Mouse (Mus musculus) MEL (cell line): ENCODE results near the gene Lin52. TPM values are rescaled to one million over a fixed set of nuclear protein-coding genes. Genes with fewer than 3 reads are reported as not detected.

Source experiments
- DNase-seq: peaks from one replicate; pipeline ENCODE4 v3.0.0; 2011; ENCODE audit warnings: low read depth, low spot score
- H3K27ac ChIP-seq: 2 replicates; pipeline ENCODE4 v1.5.1; 2012; ENCODE audit warnings: low read depth, mild to moderate bottlenecking, control low read depth, low read length, moderate library complexity; ENCODE audit not compliant: control insufficient read depth
- H3K27me3 ChIP-seq, 2 experiments: fragments of 150-350 bp in 1 of 2; sonication (generic) in 1 of 2; 2 replicates each; pipeline ENCODE4 v1.6.1; 2012; ENCODE audit warnings: low read length in 2 of 2, mild to moderate bottlenecking in 2 of 2, improper control_type of control experiment in 1 of 2, moderate library complexity in 1 of 2; ENCODE audit not compliant: insufficient read depth in 2 of 2, control insufficient read depth in 1 of 2
- H3K36me3 ChIP-seq, 2 experiments: 2 replicates each; pipeline ENCODE4 v1.6.1; 2012 to 2014; ENCODE audit warnings: low read length in 2 of 2, improper control_type of control experiment in 1 of 2, inconsistent platforms in 1 of 2, mild to moderate bottlenecking in 1 of 2; ENCODE audit not compliant: insufficient read depth in 2 of 2, control insufficient read depth in 1 of 2
- H3K4me1 ChIP-seq, 2 experiments: fragments of 150-350 bp in 1 of 2; sonication (generic) in 1 of 2; 2 replicates each; pipeline ENCODE4 v1.6.1; 2012; ENCODE audit warnings: low read length in 2 of 2, improper control_type of control experiment in 1 of 2, mild to moderate bottlenecking in 1 of 2; ENCODE audit not compliant: insufficient read depth in 2 of 2, control insufficient read depth in 1 of 2
- H3K4me3 ChIP-seq, 2 experiments: fragments of 150-350 bp in 1 of 2; sonication (generic) in 1 of 2; 2 replicates each; pipeline ENCODE4 v1.5.1; 2012; ENCODE audit warnings: low read depth in 2 of 2, low read length in 2 of 2, mild to moderate bottlenecking in 2 of 2, moderate library complexity in 2 of 2, control low read depth in 1 of 2, improper control_type of control experiment in 1 of 2; ENCODE audit not compliant: control insufficient read depth in 1 of 2, insufficient read depth in 1 of 2
- H3K79me2 ChIP-seq: 2 replicates; pipeline ENCODE4 v1.6.1; 2012; ENCODE audit warnings: mild to moderate bottlenecking, low read length, moderate library complexity; ENCODE audit not compliant: control insufficient read depth, poor library complexity, insufficient read depth
- H3K9ac ChIP-seq: 2 replicates; pipeline ENCODE4 v1.6.1; 2012; ENCODE audit warnings: low read depth, mild to moderate bottlenecking, control low read depth, low read length, moderate library complexity; ENCODE audit not compliant: control insufficient read depth, poor library complexity, severe bottlenecking
- H3K9me3 ChIP-seq: fragments of 150-350 bp; sonication (generic); replicated peaks from 2 replicates; pipeline ENCODE4 v1.6.1; 2012; ENCODE audit warnings: mild to moderate bottlenecking, low read length, improper control_type of control experiment, moderate library complexity; ENCODE audit not compliant: insufficient read depth
- BHLHE40 ChIP-seq: IDR thresholded peaks from 2 replicates; pipeline ENCODE4 v1.6.1; 2012; ENCODE audit warnings: low read depth, mild to moderate bottlenecking, inconsistent platforms, low read length, improper control_type of control experiment, borderline replicate concordance
- CHD1 ChIP-seq: IDR thresholded peaks from 2 replicates; pipeline ENCODE4 v1.6.1; 2012; ENCODE audit warnings: low read depth, mild to moderate bottlenecking, inconsistent platforms, low read length, improper control_type of control experiment
- ELF1 ChIP-seq: IDR thresholded peaks from 2 replicates; pipeline ENCODE4 v1.6.1; 2014; ENCODE audit warnings: low read depth, mild to moderate bottlenecking, inconsistent platforms, low read length, improper control_type of control experiment, moderate library complexity
- EP300 ChIP-seq, 2 experiments: IDR thresholded peaks; 2 replicates each; pipeline ENCODE4 v1.6.1; 2011; ENCODE audit warnings: improper control_type of control experiment in 2 of 2, low read length in 2 of 2, low read depth in 1 of 2, mild to moderate bottlenecking in 1 of 2
- ETS1 ChIP-seq: IDR thresholded peaks from 2 replicates; pipeline ENCODE4 v1.6.1; 2012; ENCODE audit warnings: low read depth, mild to moderate bottlenecking, inconsistent platforms, low read length, improper control_type of control experiment, moderate library complexity
- GATA1 ChIP-seq: IDR thresholded peaks from 2 replicates; pipeline ENCODE4 v1.6.1; 2011; ENCODE audit warnings: low read depth, low read length, improper control_type of control experiment
- HCFC1 ChIP-seq: IDR thresholded peaks from 2 replicates; pipeline ENCODE4 v1.6.1; 2012; ENCODE audit warnings: low read depth, mild to moderate bottlenecking, inconsistent platforms, low read length, improper control_type of control experiment, moderate library complexity
- JUND ChIP-seq: IDR thresholded peaks from 2 replicates; pipeline ENCODE4 v1.6.1; 2011; ENCODE audit warnings: low read depth, mild to moderate bottlenecking, improper control_type of control experiment, low read length
- MAX ChIP-seq: IDR thresholded peaks from 2 replicates; pipeline ENCODE4 v1.6.1; 2011; ENCODE audit warnings: low read length, improper control_type of control experiment
- MAZ ChIP-seq: IDR thresholded peaks from 2 replicates; pipeline ENCODE4 v1.6.1; 2012; ENCODE audit warnings: low read depth, mild to moderate bottlenecking, inconsistent platforms, low read length, improper control_type of control experiment
- MXI1 ChIP-seq: IDR thresholded peaks from 2 replicates; pipeline ENCODE4 v1.6.1; 2011; ENCODE audit warnings: mild to moderate bottlenecking, low read depth, low read length, improper control_type of control experiment
- MYB ChIP-seq: IDR thresholded peaks from 2 replicates; pipeline ENCODE4 v1.6.1; 2011; ENCODE audit warnings: mild to moderate bottlenecking, low read depth, low read length, improper control_type of control experiment
- MYC ChIP-seq: IDR thresholded peaks from 2 replicates; pipeline ENCODE4 v1.6.1; 2011; ENCODE audit warnings: low read depth, mild to moderate bottlenecking, low read length, improper control_type of control experiment, moderate library complexity
- NELFE ChIP-seq: IDR thresholded peaks from 2 replicates; pipeline ENCODE4 v1.6.1; 2011; ENCODE audit warnings: low read depth, low read length, improper control_type of control experiment
- POLR2A ChIP-seq, 2 experiments: IDR thresholded peaks; 2 replicates each; pipeline ENCODE4 v1.6.1; 2011 to 2012; ENCODE audit warnings: low read length in 2 of 2, mild to moderate bottlenecking in 2 of 2, control low read depth in 1 of 2, improper control_type of control experiment in 1 of 2, low read depth in 1 of 2, moderate library complexity in 1 of 2; ENCODE audit not compliant: control insufficient read depth in 1 of 2, insufficient read depth in 1 of 2, poor library complexity in 1 of 2
- POLR2AphosphoS5 ChIP-seq: IDR thresholded peaks from 2 replicates; pipeline ENCODE4 v1.6.1; 2012; ENCODE audit warnings: low read depth, borderline replicate concordance, mild to moderate bottlenecking, inconsistent platforms, low read length, moderate library complexity, mixed read lengths
- RAD21 ChIP-seq: IDR thresholded peaks from 2 replicates; pipeline ENCODE4 v1.6.1; 2011; ENCODE audit warnings: mild to moderate bottlenecking, low read depth, low read length, improper control_type of control experiment
- RCOR1 ChIP-seq: IDR thresholded peaks from 2 replicates; pipeline ENCODE4 v1.6.1; 2012; ENCODE audit warnings: low read depth, mild to moderate bottlenecking, inconsistent platforms, low read length, improper control_type of control experiment
- SIN3A ChIP-seq: IDR thresholded peaks from 2 replicates; pipeline ENCODE4 v1.6.1; 2012; ENCODE audit warnings: low read length, improper control_type of control experiment, inconsistent platforms
- SMC3 ChIP-seq: IDR thresholded peaks from 2 replicates; pipeline ENCODE4 v1.6.1; 2011; ENCODE audit warnings: low read depth, low read length, improper control_type of control experiment
- TBP ChIP-seq: IDR thresholded peaks from 2 replicates; pipeline ENCODE4 v1.8.0; 2011; ENCODE audit warnings: low read depth, low read length, improper control_type of control experiment
- TCF12 ChIP-seq: IDR thresholded peaks from 2 replicates; pipeline ENCODE4 v1.6.1; 2014; ENCODE audit warnings: low read depth, mild to moderate bottlenecking, inconsistent platforms, low read length, improper control_type of control experiment, moderate library complexity
- UBTF ChIP-seq: IDR thresholded peaks from 2 replicates; pipeline ENCODE4 v1.6.1; 2012; ENCODE audit warnings: low read depth, mild to moderate bottlenecking, inconsistent platforms, low read length, improper control_type of control experiment, moderate library complexity, borderline replicate concordance; ENCODE audit not compliant: insufficient read depth
- USF1 ChIP-seq: IDR thresholded peaks from 2 replicates; pipeline ENCODE4 v1.6.1; 2014; ENCODE audit warnings: low read depth, mild to moderate bottlenecking, inconsistent platforms, low read length, improper control_type of control experiment, moderate library complexity
- ZMIZ1 ChIP-seq: IDR thresholded peaks from 2 replicates; pipeline ENCODE4 v1.6.1; 2012; ENCODE audit warnings: low read depth, mild to moderate bottlenecking, inconsistent platforms, low read length, improper control_type of control experiment, moderate library complexity
- ZNF384 ChIP-seq: IDR thresholded peaks from 2 replicates; pipeline ENCODE4 v1.6.1; 2012; ENCODE audit warnings: low read depth, mild to moderate bottlenecking, inconsistent platforms, low read length, improper control_type of control experiment
- polyA plus RNA-seq, 2 experiments: library from polyadenylated mRNA; stranded (reverse) in 1 of 2; unstranded in 1 of 2; fragments of >175 nt in 1 of 2; fragments of >200 nt in 1 of 2; gene quantifications; 2 replicates each; pipeline versions ENCODE4 v1.2.1 to v1.2.4; 2012; ENCODE audit warnings: low replicate concordance in 2 of 2, low read depth in 1 of 2; ENCODE audit not compliant: insufficient read length in 2 of 2, insufficient read depth in 1 of 2, missing spikeins in 1 of 2
- total RNA-seq: library from RNA; depleted of rRNA; stranded (reverse); fragments of 300-350 nt; gene quantifications from 2 replicates; pipeline ENCODE4 v1.2.3, GENCODE M21; 2012

Gene Lin52
- total and polyA plus RNA-seq, 3 experiments, result 6.7 to 7.7 TPM; not detected in 1

- Histone ChIP-seq H3K27ac (peak overlapping the region; percentile 68), H3K4me3 (peak overlapping the region; percentile 67 to 94), H3K9me3 (no peaks in the 10 kb centered on the region), H3K9ac (peak overlapping the region; percentile 76), H3K27me3 (no peaks in the 10 kb centered on the region), H3K4me1 (peaks cover 4 to 8% of the 10 kb centered on the region in 2 experiments; a peak in 3 of 4 replicates), H3K79me2 (no peaks in the 10 kb centered on the region; the same call in 1 of the 2 replicates), H3K36me3 (peaks cover 0 to 8% of the 10 kb centered on the region in 2 experiments; a peak in 2 of 4 replicates)
- peak; percentile 86 for DNase-seq
- TF ChIP-seq MXI1 (no peak), TBP (peak; percentile 27; the same call in 1 of the 2 replicates), ZNF384 (no peak), MAZ (peak; percentile 82; the same call in 1 of the 2 replicates), SIN3A (peak; percentile 80), SMC3 (no peak), EP300 (IDR thresholded peaks at IDR 0.05; ENCODE audit: low read depth in 1 of 2, low read length in 2 of 2) (peak; percentile 33 to 43; a peak in 3 of 4 replicates), ETS1 (0 out of 2 replicates have a peak, but pooled peaks have one; percentile 33), RCOR1 (peak; percentile 69), MAX (0 out of 2 replicates have a peak, but pooled peaks have one; percentile 4), MYB (peak; percentile 28; the same call in 1 of the 2 replicates), JUND (no peak), RAD21 (no peak), CHD1 (no peak)
These were observed 43.1 kb upstream of the Lin52 start for GRCm38 (mm10) chr12:84407874-84408818.

- peak within 1 kb of the TSS; percentile 76 for H3K9ac ChIP-seq
- no peaks in the 10 kb centered on the region; the same call in 1 of the 2 replicates for H3K79me2 ChIP-seq
- H3K4me1 ChIP-seq, result peaks cover 4 to 8% of the 10 kb centered on the region in 2 experiments; a peak in 3 of 4 replicates
- H3K9me3 ChIP-seq, result no peaks in the 10 kb centered on the region
- DNase-seq, result peak; percentile 89
- H3K27me3 ChIP-seq, result no peaks in the 10 kb centered on the region
- H3K36me3 ChIP-seq, result peaks cover 0 to 8% of the 10 kb centered on the region in 2 experiments; a peak in 2 of 4 replicates
- H3K4me3 ChIP-seq, result peak within 1 kb of the TSS; percentile 67 to 94
- peak within 1 kb of the TSS; percentile 68 for H3K27ac ChIP-seq
- TF ChIP-seq USF1, result peak; percentile 27; the same call in 1 of the 2 replicates
- peak; percentile 26; the same call in 1 of the 2 replicates for TF ChIP-seq HCFC1
- no peak for TF ChIP-seq JUND
- no peak for TF ChIP-seq RCOR1
- TF ChIP-seq UBTF, result no peak; the same call in 1 of the 2 replicates
- 0 out of 2 replicates have a peak, but pooled peaks have one; percentile 38 for TF ChIP-seq MYC
- 0 out of 2 replicates have a peak, but pooled peaks have one; percentile 16 for TF ChIP-seq TCF12
- no peak for TF ChIP-seq CHD1
- peak; percentile 60; the same call in 1 of the 2 replicates for TF ChIP-seq MAX
- TF ChIP-seq BHLHE40, result no peak
- peak; percentile 95 for TF ChIP-seq MXI1
- peak; percentile 95 for TF ChIP-seq SIN3A
- TF ChIP-seq NELFE, result peak; percentile 80
- no peak for TF ChIP-seq GATA1
- TF ChIP-seq EP300 (IDR thresholded peaks at IDR 0.05; ENCODE audit: low read depth in 1 of 2, low read length in 2 of 2), result no peak
- no peak for TF ChIP-seq POLR2AphosphoS5
- TF ChIP-seq ZMIZ1, result peak; percentile 67; the same call in 1 of the 2 replicates
- peak; percentile 67; the same call in 1 of the 2 replicates for TF ChIP-seq MAZ
- TF ChIP-seq POLR2A (IDR thresholded peaks at IDR 0.05; ENCODE audit: control insufficient read depth in 1 of 2, insufficient read depth in 1 of 2, low read depth in 1 of 2, low read length in 2 of 2, poor library complexity in 1 of 2), result peak; percentile 73 to 77; a peak in 3 of 4 replicates
- no peak for TF ChIP-seq ELF1
- peak; percentile 28; the same call in 1 of the 2 replicates for TF ChIP-seq MYB
These were observed 42.3 kb upstream of the Lin52 start, which contains the start of the genes Entpd5 and Bbof1 for GRCm38 (mm10) chr12:84408819-84409507. Entpd5 (minus strand) TSS chr12:84409029. Bbof1 (plus strand) TSS chr12:84409071.
